Mouse (Mus musculus): ENCODE data around the gene 6030445D17Rik. TPM values are rescaled to one million over a fixed set of nuclear protein-coding genes. Genes with fewer than 3 reads are reported as not detected.

The 6030445D17Rik gene
- polyA plus RNA-seq, 1 experiment from 2014 or later, result not detected

DNA sequence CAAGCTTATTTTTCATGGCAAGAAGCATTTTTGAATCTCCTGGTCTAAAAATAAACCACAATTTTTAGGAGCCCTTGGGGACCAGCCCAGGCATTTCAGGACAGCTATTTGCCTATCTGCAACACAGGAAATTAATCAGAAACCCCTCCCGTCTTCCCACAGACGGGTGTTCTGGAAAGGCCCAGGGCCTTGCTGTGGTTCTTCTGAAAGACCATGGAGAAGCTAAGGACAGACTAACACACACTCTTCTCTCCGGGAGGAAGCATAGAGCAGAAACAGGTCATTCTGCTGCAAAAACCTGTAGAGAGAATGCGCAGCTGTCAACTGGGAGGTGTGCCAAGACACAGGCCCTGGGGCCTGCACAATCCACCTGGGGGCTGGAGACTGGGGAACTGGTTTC, 4.2 kb downstream of the 6030445D17Rik start:
- H3K4me1 ChIP-seq (ENCODE audit: control insufficient read depth, insufficient read depth, low read length), result peaks cover 31% of the 10 kb centered on the region
- 0 out of 2 replicates have a peak overlapping the region, but pooled peaks have one; percentile 7 for H3K9ac ChIP-seq (ENCODE audit: low read length)
- H3K36me3 ChIP-seq (ENCODE audit: control insufficient read depth, insufficient read depth), result no peaks in the 10 kb centered on the region
- 22% methylated on average over 4 of the region's 4 CpGs for WGBS
- H3K4me2 ChIP-seq (ENCODE audit: low read depth, low read length), result no peak overlapping the region
- ATAC-seq (replicated peaks; ENCODE audit: extremely low read depth, insufficient read depth, low FRiP score), result no peak
- no peaks in the 10 kb centered on the region for H3K9me3 ChIP-seq (replicated peaks; ENCODE audit: control insufficient read depth, low read length)
- H3K4me3 ChIP-seq (ENCODE audit: low read length), result no peak overlapping the region
- 0 out of 2 replicates have a peak, but pooled peaks cover 3% of the 10 kb centered on the region for H3K27me3 ChIP-seq (ENCODE audit: control insufficient read depth, insufficient read depth, low read length)
- H3K27ac ChIP-seq (ENCODE audit: low read length), result peak overlapping the region; percentile 76

DNA sequence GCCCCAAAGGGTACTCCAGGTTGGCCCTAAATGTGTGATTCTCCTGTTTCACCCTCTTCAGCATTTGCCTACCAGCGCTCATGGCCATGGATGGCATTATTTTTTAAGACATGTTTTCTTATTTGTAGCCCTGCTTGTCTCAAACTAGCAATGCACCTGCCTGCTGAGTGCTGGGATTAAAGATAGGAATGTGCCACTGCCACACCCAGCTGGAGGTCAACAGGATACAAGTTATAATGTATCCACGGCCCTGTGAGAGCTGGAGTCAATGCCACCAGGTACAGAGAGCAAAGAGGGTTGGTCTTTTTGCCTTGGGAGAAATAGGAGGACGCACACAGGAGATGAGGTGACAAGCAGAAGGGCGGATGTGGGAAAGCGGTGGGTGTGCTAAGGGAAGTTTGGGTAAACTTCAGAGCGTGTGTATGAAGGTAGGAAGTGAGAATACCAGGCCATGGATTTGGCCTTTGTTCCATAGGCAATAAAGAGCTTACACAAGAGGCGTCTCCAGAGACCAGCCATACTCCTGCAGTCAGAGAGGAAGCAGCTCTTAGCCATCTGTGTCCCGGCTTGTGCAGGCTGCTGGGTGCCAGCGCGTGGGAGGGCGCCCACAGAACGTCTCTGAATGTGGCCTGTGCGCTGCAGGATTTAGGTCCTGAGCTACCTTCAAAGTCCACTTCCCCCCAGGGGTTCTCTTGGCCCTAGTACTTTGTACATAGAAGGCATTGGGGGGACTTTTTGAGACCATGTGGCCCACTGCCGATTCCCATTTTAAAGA, 6.7 kb downstream of the 6030445D17Rik start:
- Histone ChIP-seq H3K36me3 (ENCODE audit: control insufficient read depth, insufficient read depth) (no peaks in the 10 kb centered on the region), H3K9ac (ENCODE audit: low read length) (no peak overlapping the region), H3K4me1 (ENCODE audit: control insufficient read depth, insufficient read depth, low read length) (peaks cover 36% of the 10 kb centered on the region), H3K9me3 (replicated peaks; ENCODE audit: control insufficient read depth, low read length) (no peaks in the 10 kb centered on the region), H3K27ac (ENCODE audit: low read length) (peak overlapping the region; percentile 99), H3K4me2 (ENCODE audit: low read depth, low read length) (peak overlapping the region; percentile 62; the same call in 1 of the 2 replicates), H3K4me3 (ENCODE audit: low read length) (no peak overlapping the region; the same call in 1 of the 2 replicates), H3K27me3 (ENCODE audit: control insufficient read depth, insufficient read depth, low read length) (no peaks in the 10 kb centered on the region)
- ATAC-seq (replicated peaks; ENCODE audit: extremely low read depth, insufficient read depth, low FRiP score), result peak; percentile 5; the same call in 1 of the 2 replicates
- 75% methylated on average over 14 of the region's 14 CpGs for WGBS

DNA sequence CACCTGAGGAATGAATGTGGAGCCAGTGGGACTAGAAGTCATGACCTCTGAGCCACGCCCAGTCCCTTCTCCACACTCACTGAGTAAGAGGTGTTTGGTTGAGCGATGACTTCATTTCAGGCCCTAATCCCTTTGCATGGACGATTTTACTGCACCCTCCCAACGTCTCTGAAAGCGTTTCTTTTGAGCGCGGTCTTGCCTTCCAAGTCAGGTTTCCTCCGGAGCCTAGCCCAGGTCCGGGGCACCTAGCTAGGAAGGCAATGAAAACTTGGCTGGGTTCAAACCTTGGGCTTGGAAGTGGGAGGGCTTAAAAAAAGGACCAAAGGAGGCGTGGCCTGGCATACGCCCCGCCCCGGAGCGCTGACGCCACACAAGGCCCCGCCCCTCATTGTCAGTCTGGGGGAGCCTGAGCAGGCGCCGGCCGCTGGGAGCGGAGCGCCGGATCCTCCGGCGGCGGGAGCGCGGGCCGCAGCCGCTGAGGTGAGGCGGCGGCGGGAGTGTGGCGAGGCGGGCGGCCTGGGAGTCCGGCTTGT, 7.4 kb downstream of the 6030445D17Rik start, which contains the start of gene Luzp1:
TSS of gene Luzp1 (plus strand) at position 391 of the 533 bp plus-strand sequence.
- peak within 1 kb of the TSS; percentile 96 for H3K9ac ChIP-seq (ENCODE audit: low read length)
- 2% methylated on average over 35 of the region's 36 CpGs for WGBS
- peak within 1 kb of the TSS; percentile 95 for H3K4me3 ChIP-seq (ENCODE audit: low read length)
- H3K9me3 ChIP-seq (replicated peaks; ENCODE audit: control insufficient read depth, low read length), result no peaks in the 10 kb centered on the region
- peaks cover 43% of the 10 kb centered on the region for H3K4me1 ChIP-seq (ENCODE audit: control insufficient read depth, insufficient read depth, low read length)
- H3K27me3 ChIP-seq (ENCODE audit: control insufficient read depth, insufficient read depth, low read length), result no peaks in the 10 kb centered on the region
- peak within 1 kb of the TSS; percentile 77 for H3K4me2 ChIP-seq (ENCODE audit: low read depth, low read length)
- H3K36me3 ChIP-seq (ENCODE audit: control insufficient read depth, insufficient read depth), result no peaks in the 10 kb centered on the region
- peak within 1 kb of the TSS; percentile 99 for H3K27ac ChIP-seq (ENCODE audit: low read length)
- peak; percentile 92 for ATAC-seq (replicated peaks; ENCODE audit: extremely low read depth, insufficient read depth, low FRiP score)

DNA sequence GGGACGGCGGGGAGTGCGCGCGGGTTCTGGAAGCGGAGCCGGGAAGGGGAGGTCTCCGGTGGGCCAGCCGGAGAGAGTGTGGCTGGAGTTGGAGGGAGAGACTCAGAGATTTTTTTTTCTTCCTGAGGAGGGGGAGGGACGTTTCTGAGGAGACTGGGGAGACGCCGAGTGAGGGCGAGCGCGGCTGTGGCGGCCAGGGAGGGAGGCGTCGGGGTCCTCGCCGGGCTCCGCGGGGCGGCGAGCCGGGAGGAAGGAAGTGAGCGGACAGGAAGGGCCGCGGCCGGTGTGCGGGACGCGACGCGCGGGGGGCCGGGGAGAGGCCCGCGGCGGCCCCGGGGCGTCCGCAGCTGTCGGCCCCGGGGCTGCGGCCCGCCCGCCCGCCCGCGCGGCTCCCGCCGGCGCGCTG, 7.9 kb downstream of the 6030445D17Rik start:
- H3K27me3 ChIP-seq (ENCODE audit: control insufficient read depth, insufficient read depth, low read length), result no peaks in the 10 kb centered on the region
- H3K4me1 ChIP-seq (ENCODE audit: control insufficient read depth, insufficient read depth, low read length), result peaks cover 45% of the 10 kb centered on the region
- H3K27ac ChIP-seq (ENCODE audit: low read length), result peak overlapping the region; percentile 99
- H3K9me3 ChIP-seq (replicated peaks; ENCODE audit: control insufficient read depth, low read length), result no peaks in the 10 kb centered on the region
- under 1% methylated on average over 26 of the region's 55 CpGs for WGBS
- H3K4me3 ChIP-seq (ENCODE audit: low read length), result peak overlapping the region; percentile 95
- H3K9ac ChIP-seq (ENCODE audit: low read length), result peak overlapping the region; percentile 96
- peak overlapping the region; percentile 77 for H3K4me2 ChIP-seq (ENCODE audit: low read depth, low read length)
- peak; percentile 82 for ATAC-seq (replicated peaks; ENCODE audit: extremely low read depth, insufficient read depth, low FRiP score)
- no peaks in the 10 kb centered on the region for H3K36me3 ChIP-seq (ENCODE audit: control insufficient read depth, insufficient read depth)

DNA sequence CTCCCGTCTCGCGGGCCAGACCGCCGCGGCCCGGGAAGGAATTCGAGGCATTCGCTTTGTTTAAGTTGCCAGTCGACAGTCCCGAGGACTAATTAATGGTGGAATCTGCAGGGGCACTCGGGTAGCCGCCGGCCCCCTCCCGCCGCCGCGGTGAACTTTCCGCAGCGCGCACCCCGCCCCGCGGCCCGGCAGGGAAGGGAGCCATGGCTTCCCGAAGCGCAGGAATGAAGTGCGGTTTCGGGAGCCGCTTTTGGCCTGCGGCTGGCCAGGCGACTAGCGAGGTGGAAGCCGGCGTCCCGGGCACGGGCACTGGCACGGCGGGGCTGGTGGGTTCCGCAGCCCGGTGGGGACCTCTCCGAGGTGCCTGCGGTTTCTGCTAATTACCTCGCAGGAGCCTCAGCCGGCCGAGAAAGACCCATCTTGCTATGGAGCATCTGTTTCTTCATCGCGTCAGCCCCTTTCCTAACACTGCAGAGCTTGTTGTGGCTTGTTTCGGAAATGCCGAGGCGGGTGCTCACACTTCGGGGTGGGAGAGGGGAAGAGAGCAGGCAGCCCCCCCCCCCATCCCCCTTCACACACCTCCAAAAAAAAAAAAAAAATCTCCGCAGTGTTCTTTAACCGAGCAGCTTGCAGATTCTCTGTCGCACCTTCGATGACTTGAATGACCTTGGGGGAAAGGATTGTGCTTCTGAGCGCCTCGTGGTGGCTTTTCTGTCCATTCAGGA, 8.5 kb downstream of the 6030445D17Rik start:
- Histone ChIP-seq H3K9me3 (replicated peaks; ENCODE audit: control insufficient read depth, low read length) (no peaks in the 10 kb centered on the region), H3K4me2 (ENCODE audit: low read depth, low read length) (peak overlapping the region; percentile 77), H3K36me3 (ENCODE audit: control insufficient read depth, insufficient read depth) (no peaks in the 10 kb centered on the region), H3K4me1 (ENCODE audit: control insufficient read depth, insufficient read depth, low read length) (peaks cover 44% of the 10 kb centered on the region), H3K4me3 (ENCODE audit: low read length) (peak overlapping the region; percentile 95), H3K27me3 (ENCODE audit: control insufficient read depth, insufficient read depth, low read length) (no peaks in the 10 kb centered on the region), H3K9ac (ENCODE audit: low read length) (peak overlapping the region; percentile 96), H3K27ac (ENCODE audit: low read length) (peak overlapping the region; percentile 99)
- WGBS, result under 1% methylated on average over 58 of the region's 58 CpGs
- ATAC-seq (replicated peaks; ENCODE audit: extremely low read depth, insufficient read depth, low FRiP score), result peak; percentile 12; the same call in 1 of the 2 replicates

DNA sequence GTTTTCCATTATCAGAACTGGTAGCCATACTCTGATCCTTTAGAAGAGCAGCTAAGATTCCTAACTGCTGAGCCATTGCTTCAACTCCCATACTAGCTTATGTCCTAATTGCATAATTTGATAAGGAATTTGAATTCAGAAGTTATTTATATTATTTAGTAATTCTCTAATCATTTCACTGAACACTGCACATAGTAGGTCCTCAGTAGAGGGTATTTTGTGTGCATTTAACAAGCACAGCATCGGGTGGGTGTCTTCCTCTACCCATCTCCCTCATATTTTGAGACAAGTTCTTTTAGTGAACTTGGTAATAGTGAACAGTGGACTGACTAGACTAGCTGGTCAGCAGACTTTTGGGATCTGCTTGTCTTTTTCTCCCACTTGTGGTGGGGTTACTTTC, 14.6 kb downstream of the 6030445D17Rik start:
- H3K27me3 ChIP-seq (ENCODE audit: control insufficient read depth, insufficient read depth, low read length), result no peaks in the 10 kb centered on the region
- H3K36me3 ChIP-seq (ENCODE audit: control insufficient read depth, insufficient read depth), result no peaks in the 10 kb centered on the region
- H3K4me3 ChIP-seq (ENCODE audit: low read length), result no peak overlapping the region
- no peaks in the 10 kb centered on the region for H3K9me3 ChIP-seq (replicated peaks; ENCODE audit: control insufficient read depth, low read length)
- no peak for ATAC-seq (replicated peaks; ENCODE audit: extremely low read depth, insufficient read depth, low FRiP score)
- H3K9ac ChIP-seq (ENCODE audit: low read length), result no peak overlapping the region
- H3K4me1 ChIP-seq (ENCODE audit: control insufficient read depth, insufficient read depth, low read length), result peaks cover 20% of the 10 kb centered on the region
- H3K27ac ChIP-seq (ENCODE audit: low read length), result no peak overlapping the region
- WGBS, result 100% methylated on average over 1 of the region's 1 CpGs
- H3K4me2 ChIP-seq (ENCODE audit: low read depth, low read length), result no peak overlapping the region

DNA sequence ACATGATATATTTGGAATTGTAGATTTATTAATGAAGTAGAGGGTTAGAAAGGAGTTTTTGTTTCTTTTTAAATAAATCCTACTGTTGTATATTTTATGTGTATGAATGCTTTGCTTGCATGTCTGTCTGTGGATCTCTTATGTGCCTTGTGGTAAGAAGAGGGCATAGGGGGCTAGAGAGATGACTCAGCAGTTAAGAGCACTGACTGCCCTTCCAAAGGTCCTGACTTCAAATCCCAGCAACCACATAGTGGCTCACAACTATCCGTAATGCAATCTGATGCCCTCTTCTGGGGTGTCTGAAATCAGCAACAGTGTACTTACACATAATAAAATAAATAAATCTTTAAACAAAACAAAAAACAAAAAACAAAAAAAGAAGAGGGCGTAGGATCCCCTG, 24.5 kb downstream of the 6030445D17Rik start:
- no peak overlapping the region for H3K4me2 ChIP-seq (ENCODE audit: low read depth, low read length)
- no peaks in the 10 kb centered on the region for H3K27me3 ChIP-seq (ENCODE audit: control insufficient read depth, insufficient read depth, low read length)
- peaks cover 3% of the 10 kb centered on the region for H3K9me3 ChIP-seq (replicated peaks; ENCODE audit: control insufficient read depth, low read length)
- WGBS, result 90% methylated on average over 2 of the region's 2 CpGs
- no peak overlapping the region for H3K9ac ChIP-seq (ENCODE audit: low read length)
- H3K4me3 ChIP-seq (ENCODE audit: low read length), result no peak overlapping the region
- no peak overlapping the region for H3K27ac ChIP-seq (ENCODE audit: low read length)
- peaks cover 6% of the 10 kb centered on the region; the same call in 1 of the 2 replicates for H3K36me3 ChIP-seq (ENCODE audit: control insufficient read depth, insufficient read depth)
- no peaks in the 10 kb centered on the region for H3K4me1 ChIP-seq (ENCODE audit: control insufficient read depth, insufficient read depth, low read length)
- no peak for ATAC-seq (replicated peaks; ENCODE audit: extremely low read depth, insufficient read depth, low FRiP score)

DNA sequence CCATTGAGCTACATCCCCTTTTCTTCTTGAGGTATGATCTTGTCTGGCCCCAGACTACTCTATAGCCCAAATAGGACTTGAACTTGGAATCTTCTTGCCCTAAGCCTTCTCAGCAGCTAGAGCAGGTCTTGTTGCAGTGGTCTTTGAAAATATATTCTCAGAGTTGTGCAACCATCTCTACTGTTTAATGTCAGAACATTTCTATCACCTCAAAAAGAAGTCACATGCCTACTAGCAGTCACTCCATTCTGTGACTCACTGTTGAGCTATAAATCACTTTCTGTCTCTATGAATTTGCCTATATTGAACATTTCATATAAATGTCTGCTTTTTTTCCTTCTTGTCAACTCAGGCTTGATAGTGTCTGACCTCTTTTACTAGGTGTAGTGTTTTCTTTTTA, 33.9 kb downstream of the 6030445D17Rik start:
- Histone ChIP-seq H3K4me2 (ENCODE audit: low read depth, low read length) (no peak overlapping the region), H3K36me3 (ENCODE audit: control insufficient read depth, insufficient read depth) (no peaks in the 10 kb centered on the region), H3K9ac (ENCODE audit: low read length) (no peak overlapping the region), H3K4me3 (ENCODE audit: low read length) (no peak overlapping the region), H3K9me3 (replicated peaks; ENCODE audit: control insufficient read depth, low read length) (no peaks in the 10 kb centered on the region), H3K4me1 (ENCODE audit: control insufficient read depth, insufficient read depth, low read length) (peaks cover 13% of the 10 kb centered on the region), H3K27me3 (ENCODE audit: control insufficient read depth, insufficient read depth, low read length) (no peaks in the 10 kb centered on the region), H3K27ac (ENCODE audit: low read length) (no peak overlapping the region)
- ATAC-seq (replicated peaks; ENCODE audit: extremely low read depth, insufficient read depth, low FRiP score), result no peak
